Mouse (Mus musculus): ENCODE results near the gene Sertad3.
"Not testable (repeated sequence)": the region's sequence is repeated elsewhere in the genome, so short reads cannot be mapped to it uniquely, and the experiment has no call there.

The Sertad3 gene

GRCm38 (mm10) chr7:27491856-27492255, 18.3 kb downstream of the Sertad3 start:
- no peak for DNase-seq (ENCODE audit: low read depth, low spot score)

- no peak for DNase-seq (ENCODE audit: low read depth, low spot score)
Measured at GRCm38 (mm10) chr7:27493022-27493421, 19.5 kb downstream of the Sertad3 start.

GRCm38 (mm10) chr7:27493450-27493849, 19.9 kb downstream of the Sertad3 start:
- DNase-seq (ENCODE audit: low read depth, low spot score) = no peak

GRCm38 (mm10) chr7:27494659-27495367, 21.2 kb downstream of the Sertad3 start:
- DNase-seq (ENCODE audit: low read depth, low spot score) = not testable (repeated sequence)

DNA sequence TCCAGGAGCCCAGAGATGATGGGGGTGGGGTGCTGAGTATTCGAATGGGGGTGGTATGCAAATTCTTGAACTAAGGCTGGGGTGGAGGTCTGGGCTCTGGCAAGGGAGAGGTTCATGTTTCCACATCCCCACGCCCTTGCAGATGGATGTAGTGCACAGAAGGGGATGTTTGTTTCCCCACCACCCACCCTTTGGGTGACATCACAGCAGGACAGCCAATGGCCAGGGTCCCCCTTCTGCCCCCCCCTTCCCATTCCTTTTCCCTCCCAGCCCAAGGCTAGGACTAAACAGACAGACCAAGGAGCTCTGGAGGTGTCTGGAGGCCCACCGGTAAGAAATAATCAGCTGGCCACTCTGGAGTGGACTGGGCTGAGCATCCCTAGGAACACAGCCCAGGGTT, 25.5 kb downstream of the Sertad3 start, which contains the start of gene Prx:
Prx (plus strand) TSS at position 289 of the 400 bp plus-strand sequence.
- DNase-seq (ENCODE audit: low read depth, low spot score) = no peak

GRCm38 (mm10) chr7:27501620-27502019, 28.1 kb downstream of the Sertad3 start:
- peak; percentile 82 for DNase-seq (ENCODE audit: low read depth, low spot score)

- DNase-seq (ENCODE audit: low read depth, low spot score) = no peak
Measured at GRCm38 (mm10) chr7:27506765-27507370, 33.3 kb downstream of the Sertad3 start.

- DNase-seq (ENCODE audit: low read depth, low spot score) = peak; percentile 96
Measured at GRCm38 (mm10) chr7:27507711-27508647, 34.4 kb downstream of the Sertad3 start.

GRCm38 (mm10) chr7:27508648-27509005, 35.1 kb downstream of the Sertad3 start:
- no peak for DNase-seq (ENCODE audit: low read depth, low spot score)

- DNase-seq (ENCODE audit: low read depth, low spot score) = no peak
Measured at GRCm38 (mm10) chr7:27510809-27511208, 37.2 kb downstream of the Sertad3 start.

- DNase-seq (ENCODE audit: low read depth, low spot score) = no peak
Measured at GRCm38 (mm10) chr7:27514961-27515360, 41.4 kb downstream of the Sertad3 start.

- DNase-seq (ENCODE audit: low read depth, low spot score) = no peak
Measured at GRCm38 (mm10) chr7:27518314-27518713, 44.7 kb downstream of the Sertad3 start.

GRCm38 (mm10) chr7:27520104-27520503, 46.5 kb downstream of the Sertad3 start:
- no peak for DNase-seq (ENCODE audit: low read depth, low spot score)

DNA sequence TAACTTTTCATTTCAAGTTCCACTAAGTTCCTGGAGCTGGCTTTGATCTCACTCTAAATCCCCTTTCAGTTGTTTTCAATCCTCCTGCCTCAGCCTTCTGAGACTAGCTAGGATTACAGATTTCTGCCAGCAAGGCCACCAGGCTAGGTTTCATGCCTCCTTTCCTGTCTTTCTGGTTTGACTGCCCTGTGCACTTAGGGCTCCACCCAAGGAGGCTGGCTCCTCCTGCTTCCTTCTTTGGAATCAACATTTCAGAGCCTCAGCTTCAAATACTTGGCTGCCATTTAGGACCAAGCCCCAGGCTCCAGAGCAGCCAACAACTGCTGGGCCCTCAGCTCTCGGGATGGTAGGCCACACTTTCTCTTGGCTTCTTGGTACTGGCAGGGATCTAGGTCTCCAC, 47.0 kb downstream of the Sertad3 start:
- no peak for DNase-seq (ENCODE audit: low read depth, low spot score)

GRCm38 (mm10) chr7:27522967-27523366, 49.4 kb downstream of the Sertad3 start, which contains the start of gene Hipk4:
TSS of gene Hipk4 (plus strand) at chr7:27523267.
- DNase-seq (ENCODE audit: low read depth, low spot score) = no peak

- DNase-seq (ENCODE audit: low read depth, low spot score) = no peak
Measured at GRCm38 (mm10) chr7:27523805-27524204, 50.2 kb downstream of the Sertad3 start.

GRCm38 (mm10) chr7:27526039-27526827, 52.7 kb downstream of the Sertad3 start:
- DNase-seq (ENCODE audit: low read depth, low spot score) = peak; percentile 73
